Mouse (Mus musculus): ENCODE measurements around the gene Kirrel3. TPM values are rescaled to one million over a fixed set of nuclear protein-coding genes. Genes with fewer than 3 reads are reported as not detected.

The Kirrel3 gene
- polyA plus RNA-seq, 1 experiment from 2014 or later, result 54.0 TPM

DNA sequence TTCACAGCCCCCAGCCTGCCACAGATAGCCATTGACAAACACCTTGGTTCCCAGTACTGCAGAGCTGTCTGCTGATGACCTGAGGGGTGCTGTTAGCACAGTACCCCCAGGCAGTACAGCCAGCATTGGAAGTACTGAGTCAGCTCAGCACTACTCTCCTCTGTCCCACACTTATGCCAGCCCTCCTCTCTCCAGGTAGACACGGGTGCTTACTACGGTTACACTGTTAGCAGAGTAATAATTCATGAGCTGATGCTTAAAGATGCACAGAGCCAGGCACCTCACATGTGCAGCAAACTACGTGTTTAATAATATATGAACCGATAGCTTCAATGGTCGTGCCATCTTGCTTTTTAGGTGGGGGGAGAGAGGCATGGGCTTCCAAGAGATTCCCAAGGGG is 452.4 kb downstream of the Kirrel3 start:
- Histone ChIP-seq H3K4me2 (ENCODE audit: low read length) (no peak overlapping the region), H3K4me3 (ENCODE audit: low read depth, low read length) (no peak overlapping the region), H3K9me3 (replicated peaks; ENCODE audit: control insufficient read depth, low read length, poor library complexity, severe bottlenecking) (no peaks in the 10 kb centered on the region), H3K27ac (ENCODE audit: low read length) (no peak overlapping the region), H3K36me3 (ENCODE audit: control insufficient read depth, insufficient read depth, low read length) (no peaks in the 10 kb centered on the region), H3K27me3 (ENCODE audit: control insufficient read depth, insufficient read depth, low read depth, low read length) (no peaks in the 10 kb centered on the region), H3K9ac (ENCODE audit: low read depth, low read length) (no peak overlapping the region), H3K4me1 (ENCODE audit: control insufficient read depth, insufficient read depth, low read length) (peaks cover 3% of the 10 kb centered on the region; the same call in 1 of the 2 replicates)
- ATAC-seq, result no peak
- WGBS, result 70% methylated on average over 5 of the region's 5 CpGs

DNA sequence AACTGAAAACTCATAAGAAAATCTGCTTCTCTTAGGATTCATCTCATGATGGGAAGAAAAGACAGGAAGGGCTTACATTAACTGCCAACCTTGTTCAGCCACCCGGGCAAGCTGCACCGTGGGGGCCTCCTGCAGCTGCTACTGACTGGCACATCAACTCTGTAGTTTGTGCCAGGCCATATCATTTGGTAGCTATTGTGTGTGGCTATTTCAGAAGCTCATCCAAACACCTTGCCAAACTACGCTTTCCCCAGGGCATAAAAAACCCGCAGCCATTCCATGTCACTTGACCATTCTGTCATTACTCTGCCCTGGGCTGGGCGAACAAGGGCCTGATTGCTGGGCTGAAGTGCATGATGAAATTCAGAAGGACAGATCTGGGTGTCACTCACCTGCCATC is 453.9 kb downstream of the Kirrel3 start:
- WGBS, result 89% methylated on average over 5 of the region's 5 CpGs
- H3K4me1 ChIP-seq (ENCODE audit: control insufficient read depth, insufficient read depth, low read length), result peaks cover 3% of the 10 kb centered on the region; the same call in 1 of the 2 replicates
- no peak overlapping the region for H3K4me3 ChIP-seq (ENCODE audit: low read depth, low read length)
- no peaks in the 10 kb centered on the region for H3K9me3 ChIP-seq (replicated peaks; ENCODE audit: control insufficient read depth, low read length, poor library complexity, severe bottlenecking)
- ATAC-seq, result no peak
- no peaks in the 10 kb centered on the region for H3K27me3 ChIP-seq (ENCODE audit: control insufficient read depth, insufficient read depth, low read depth, low read length)
- no peak overlapping the region for H3K27ac ChIP-seq (ENCODE audit: low read length)
- no peak overlapping the region for H3K4me2 ChIP-seq (ENCODE audit: low read length)
- no peaks in the 10 kb centered on the region for H3K36me3 ChIP-seq (ENCODE audit: control insufficient read depth, insufficient read depth, low read length)
- no peak overlapping the region for H3K9ac ChIP-seq (ENCODE audit: low read depth, low read length)

DNA sequence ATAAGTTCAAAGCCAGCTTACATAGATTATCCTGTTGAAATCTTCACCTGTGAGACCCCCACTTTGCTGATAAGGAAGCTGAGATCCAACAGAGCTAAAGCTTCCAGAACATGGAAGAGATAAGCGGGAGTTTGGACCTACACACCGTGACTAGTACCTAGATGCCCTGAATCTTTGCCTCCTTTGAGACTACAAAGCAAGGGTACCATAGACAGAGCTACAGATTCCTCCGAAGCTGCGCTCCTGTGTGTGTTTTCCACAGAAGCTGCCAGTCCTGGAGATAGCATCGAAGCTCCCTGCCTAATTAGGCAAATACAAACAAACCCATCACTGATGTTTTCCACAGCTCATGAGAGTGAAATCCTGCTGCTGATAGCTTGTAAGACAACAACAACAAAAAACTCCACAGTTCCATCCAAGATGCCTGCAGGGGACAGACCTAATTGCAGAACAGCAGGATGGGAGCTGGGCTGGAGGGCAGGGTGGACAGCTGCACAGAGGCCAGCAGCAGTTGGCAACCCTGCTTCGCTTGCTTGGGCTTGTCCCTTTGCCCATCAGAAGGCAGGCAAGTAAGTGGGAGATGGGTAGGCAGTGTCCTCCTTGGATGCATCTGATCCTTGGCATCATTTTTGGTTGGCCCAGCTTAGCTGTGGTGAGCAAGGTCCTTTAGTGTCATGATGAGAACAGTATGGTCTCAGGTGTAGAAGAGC is 456.6 kb downstream of the Kirrel3 start:
- 81% methylated on average over 6 of the region's 6 CpGs for WGBS
- no peaks in the 10 kb centered on the region for H3K27me3 ChIP-seq (ENCODE audit: control insufficient read depth, insufficient read depth, low read depth, low read length)
- ATAC-seq, result no peak

DNA sequence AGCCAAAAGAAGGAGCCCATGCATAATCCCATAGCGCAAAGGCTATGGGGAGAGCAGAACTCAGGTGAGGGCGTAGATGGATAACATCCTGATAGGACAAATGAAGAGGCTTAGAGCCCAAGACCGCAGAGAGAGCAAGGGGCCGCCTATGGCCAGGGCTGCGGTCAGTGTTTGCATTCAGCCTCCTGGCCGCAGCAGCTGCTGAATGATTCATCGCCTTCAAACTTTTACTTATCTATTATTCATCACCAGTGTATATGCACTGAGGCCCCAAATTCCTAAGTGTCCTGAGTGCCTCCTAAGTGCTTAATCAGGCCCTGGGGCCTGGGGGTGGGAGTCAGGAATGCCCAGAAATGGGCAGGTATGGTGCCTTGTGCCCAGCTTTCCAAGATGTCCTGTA is 457.3 kb downstream of the Kirrel3 start:
- no peak overlapping the region for H3K9ac ChIP-seq (ENCODE audit: low read depth, low read length)
- H3K9me3 ChIP-seq (replicated peaks; ENCODE audit: control insufficient read depth, low read length, poor library complexity, severe bottlenecking), result no peaks in the 10 kb centered on the region
- H3K4me3 ChIP-seq (ENCODE audit: low read depth, low read length), result no peak overlapping the region
- H3K4me1 ChIP-seq (ENCODE audit: control insufficient read depth, insufficient read depth, low read length), result peaks cover 14% of the 10 kb centered on the region; the same call in 1 of the 2 replicates
- WGBS, result 74% methylated on average over 7 of the region's 7 CpGs
- H3K27me3 ChIP-seq (ENCODE audit: control insufficient read depth, insufficient read depth, low read depth, low read length), result no peaks in the 10 kb centered on the region
- no peak overlapping the region for H3K4me2 ChIP-seq (ENCODE audit: low read length)
- H3K27ac ChIP-seq (ENCODE audit: low read length), result no peak overlapping the region
- no peak for ATAC-seq
- no peaks in the 10 kb centered on the region for H3K36me3 ChIP-seq (ENCODE audit: control insufficient read depth, insufficient read depth, low read length)

More for the DNA sequence above, 456.6 kb downstream of the Kirrel3 start:
- Histone ChIP-seq H3K27ac (ENCODE audit: low read length) (no peak overlapping the region), H3K4me1 (ENCODE audit: control insufficient read depth, insufficient read depth, low read length) (peaks cover 10% of the 10 kb centered on the region; the same call in 1 of the 2 replicates), H3K4me3 (ENCODE audit: low read depth, low read length) (no peak overlapping the region), H3K9ac (ENCODE audit: low read depth, low read length) (no peak overlapping the region), H3K9me3 (replicated peaks; ENCODE audit: control insufficient read depth, low read length, poor library complexity, severe bottlenecking) (no peaks in the 10 kb centered on the region), H3K36me3 (ENCODE audit: control insufficient read depth, insufficient read depth, low read length) (no peaks in the 10 kb centered on the region), H3K4me2 (ENCODE audit: low read length) (no peak overlapping the region)

DNA sequence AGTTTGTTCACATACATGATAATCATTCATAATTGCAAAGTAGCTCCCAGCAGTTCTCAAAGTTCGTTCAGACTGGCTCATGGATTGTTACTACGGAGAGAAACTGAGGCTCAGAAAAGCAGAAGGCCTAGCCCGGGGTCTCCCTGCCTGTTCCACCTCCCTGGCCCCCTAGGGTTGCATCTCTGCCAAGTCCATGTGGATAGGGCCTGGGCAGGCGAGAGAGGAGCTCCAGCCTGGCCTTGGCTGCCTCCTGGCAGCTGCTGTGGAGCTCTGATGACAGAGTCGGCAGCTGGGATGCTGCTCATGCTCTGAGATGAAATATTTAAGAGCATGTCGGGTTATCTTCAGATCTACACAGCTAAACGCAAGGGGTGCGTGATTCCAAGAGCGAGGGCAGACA is 459.6 kb downstream of the Kirrel3 start:
- no peaks in the 10 kb centered on the region for H3K27me3 ChIP-seq (ENCODE audit: control insufficient read depth, insufficient read depth, low read depth, low read length)
- no peaks in the 10 kb centered on the region for H3K9me3 ChIP-seq (replicated peaks; ENCODE audit: control insufficient read depth, low read length, poor library complexity, severe bottlenecking)
- H3K27ac ChIP-seq (ENCODE audit: low read length), result no peak overlapping the region
- no peak overlapping the region for H3K4me3 ChIP-seq (ENCODE audit: low read depth, low read length)
- no peak overlapping the region for H3K9ac ChIP-seq (ENCODE audit: low read depth, low read length)
- H3K4me1 ChIP-seq (ENCODE audit: control insufficient read depth, insufficient read depth, low read length), result peaks cover 14% of the 10 kb centered on the region; the same call in 1 of the 2 replicates
- H3K36me3 ChIP-seq (ENCODE audit: control insufficient read depth, insufficient read depth, low read length), result no peaks in the 10 kb centered on the region
- H3K4me2 ChIP-seq (ENCODE audit: low read length), result no peak overlapping the region
- 69% methylated on average over 9 of the region's 9 CpGs for WGBS
- no peak for ATAC-seq

- ATAC-seq, result peak; percentile 56; the same call in 1 of the 2 replicates
- Histone ChIP-seq H3K9me3 (replicated peaks; ENCODE audit: control insufficient read depth, low read length, poor library complexity, severe bottlenecking) (no peaks in the 10 kb centered on the region), H3K4me3 (ENCODE audit: low read depth, low read length) (no peak overlapping the region), H3K27ac (ENCODE audit: low read length) (no peak overlapping the region), H3K4me2 (ENCODE audit: low read length) (no peak overlapping the region), H3K4me1 (ENCODE audit: control insufficient read depth, insufficient read depth, low read length) (peaks cover 14% of the 10 kb centered on the region; the same call in 1 of the 2 replicates), H3K27me3 (ENCODE audit: control insufficient read depth, insufficient read depth, low read depth, low read length) (no peaks in the 10 kb centered on the region), H3K9ac (ENCODE audit: low read depth, low read length) (no peak overlapping the region), H3K36me3 (ENCODE audit: control insufficient read depth, insufficient read depth, low read length) (no peaks in the 10 kb centered on the region)
- WGBS, result 12% methylated on average over 6 of the region's 6 CpGs
Observed at GRCm38 (mm10) chr9:34947258-34947657, 461.6 kb downstream of the Kirrel3 start.

- no peak overlapping the region for H3K4me3 ChIP-seq (ENCODE audit: low read depth, low read length)
- peaks cover 16% of the 10 kb centered on the region; the same call in 1 of the 2 replicates for H3K4me1 ChIP-seq (ENCODE audit: control insufficient read depth, insufficient read depth, low read length)
- H3K27me3 ChIP-seq (ENCODE audit: control insufficient read depth, insufficient read depth, low read depth, low read length), result no peaks in the 10 kb centered on the region
- H3K36me3 ChIP-seq (ENCODE audit: control insufficient read depth, insufficient read depth, low read length), result no peaks in the 10 kb centered on the region
- H3K9ac ChIP-seq (ENCODE audit: low read depth, low read length), result no peak overlapping the region
- no peak overlapping the region for H3K4me2 ChIP-seq (ENCODE audit: low read length)
- no peak for ATAC-seq
- H3K27ac ChIP-seq (ENCODE audit: low read length), result no peak overlapping the region
- no peaks in the 10 kb centered on the region for H3K9me3 ChIP-seq (replicated peaks; ENCODE audit: control insufficient read depth, low read length, poor library complexity, severe bottlenecking)
Observed at GRCm38 (mm10) chr9:34947717-34948116, 462.0 kb downstream of the Kirrel3 start.

GRCm38 (mm10) chr9:34953420-34953819 is 467.7 kb downstream of the Kirrel3 start:
- Histone ChIP-seq H3K4me3 (ENCODE audit: low read depth, low read length) (no peak overlapping the region), H3K9ac (ENCODE audit: low read depth, low read length) (no peak overlapping the region), H3K27ac (ENCODE audit: low read length) (no peak overlapping the region; the same call in 1 of the 2 replicates), H3K36me3 (ENCODE audit: control insufficient read depth, insufficient read depth, low read length) (no peaks in the 10 kb centered on the region), H3K27me3 (ENCODE audit: control insufficient read depth, insufficient read depth, low read depth, low read length) (no peaks in the 10 kb centered on the region), H3K4me2 (ENCODE audit: low read length) (no peak overlapping the region), H3K4me1 (ENCODE audit: control insufficient read depth, insufficient read depth, low read length) (peaks cover 2% of the 10 kb centered on the region; the same call in 1 of the 2 replicates), H3K9me3 (replicated peaks; ENCODE audit: control insufficient read depth, low read length, poor library complexity, severe bottlenecking) (no peaks in the 10 kb centered on the region)
- 49% methylated on average over 11 of the region's 11 CpGs for WGBS
- ATAC-seq, result peak; percentile 43

- peaks cover 2% of the 10 kb centered on the region; the same call in 1 of the 2 replicates for H3K4me1 ChIP-seq (ENCODE audit: control insufficient read depth, insufficient read depth, low read length)
- ATAC-seq, result peak; percentile 39; the same call in 1 of the 2 replicates
Observed at GRCm38 (mm10) chr9:34954212-34954611, 468.5 kb downstream of the Kirrel3 start.

More at GRCm38 (mm10) chr9:34954212-34954611, 468.5 kb downstream of the Kirrel3 start:
- Histone ChIP-seq H3K9me3 (replicated peaks; ENCODE audit: control insufficient read depth, low read length, poor library complexity, severe bottlenecking) (no peaks in the 10 kb centered on the region), H3K4me3 (ENCODE audit: low read depth, low read length) (no peak overlapping the region), H3K27me3 (ENCODE audit: control insufficient read depth, insufficient read depth, low read depth, low read length) (no peaks in the 10 kb centered on the region), H3K4me2 (ENCODE audit: low read length) (no peak overlapping the region), H3K9ac (ENCODE audit: low read depth, low read length) (no peak overlapping the region), H3K27ac (ENCODE audit: low read length) (no peak overlapping the region), H3K36me3 (ENCODE audit: control insufficient read depth, insufficient read depth, low read length) (no peaks in the 10 kb centered on the region)
- 56% methylated on average over 5 of the region's 5 CpGs for WGBS

Measured in midbrain, embryonic 16.5 days (tissue).